Mouse (Mus musculus) heart, embryonic 11.5 days (tissue): Measurements from ENCODE around the gene Scamp5. TPM values are rescaled to one million over a fixed set of nuclear protein-coding genes. Genes with fewer than 3 reads are reported as not detected.

ENCODE experiments used
- ATAC-seq: fragments of 200-750 bp; cut with Nextera tagmentation; replicated peaks from 2 replicates; pipeline ENCODE4 v1.8.0; 2017; ENCODE audit warnings: moderate library complexity; ENCODE audit not compliant: insufficient number of reproducible peaks, low FRiP score, low TSS enrichment
- H3K27ac ChIP-seq: fragments of 300-500 bp; sonication (generic); 2 replicates; pipeline ENCODE4 v1.5.1; 2014; ENCODE audit warnings: mild to moderate bottlenecking, low read depth, low read length
- H3K27me3 ChIP-seq: fragments of 300-500 bp; sonication (generic); 2 replicates; pipeline ENCODE4 v1.6.1; 2014; ENCODE audit warnings: mild to moderate bottlenecking, low read length, mixed read lengths; ENCODE audit not compliant: control insufficient read depth, insufficient read depth
- H3K36me3 ChIP-seq: fragments of 300-500 bp; sonication (generic); 2 replicates; pipeline ENCODE4 v1.6.1; 2014; ENCODE audit warnings: mild to moderate bottlenecking, low read length, moderate library complexity, mixed read lengths; ENCODE audit not compliant: control insufficient read depth, insufficient read depth
- H3K4me1 ChIP-seq: fragments of 300-500 bp; sonication (generic); 2 replicates; pipeline ENCODE4 v1.6.1; 2014; ENCODE audit warnings: low read length; ENCODE audit not compliant: control insufficient read depth, insufficient read depth
- H3K4me2 ChIP-seq: fragments of 300-500 bp; sonication (generic); 2 replicates; pipeline ENCODE4 v1.6.1; 2014; ENCODE audit warnings: mild to moderate bottlenecking, moderate library complexity
- H3K4me3 ChIP-seq: fragments of 300-500 bp; sonication (generic); 2 replicates; pipeline ENCODE4 v1.5.1; 2014; ENCODE audit warnings: low read depth, low read length
- H3K9ac ChIP-seq: fragments of 300-500 bp; sonication (generic); 2 replicates; pipeline ENCODE4 v1.6.1; 2014; ENCODE audit warnings: mild to moderate bottlenecking, low read depth, low read length, moderate library complexity
- H3K9me3 ChIP-seq: fragments of 300-500 bp; sonication (generic); replicated peaks from 2 replicates; pipeline ENCODE4 v1.6.1; 2016; ENCODE audit warnings: low read length; ENCODE audit not compliant: control insufficient read depth
- WGBS: fragments of 180-500 bp; shearing (Covaris S2); extraction: QIAGEN DNeasy Blood & Tissue Kit; methylation state at CpG from one replicate; pipeline ENCODE4 v1.1.7; 2014; ENCODE audit not compliant: insufficient replicate concordance; 5-methylcytosine and 5-hydroxymethylcytosine counted together
- polyA plus RNA-seq: library from polyadenylated mRNA; unstranded; fragments of >200 nt; fragmentation: Nextera tagmentation; extraction: Ambion mirVana; gene quantifications from 2 replicates; pipeline ENCODE4 v1.2.1, GENCODE M21; 2014

Gene Scamp5
- polyA plus RNA-seq, 1 experiment from 2014 or later: 5.8 TPM

DNA sequence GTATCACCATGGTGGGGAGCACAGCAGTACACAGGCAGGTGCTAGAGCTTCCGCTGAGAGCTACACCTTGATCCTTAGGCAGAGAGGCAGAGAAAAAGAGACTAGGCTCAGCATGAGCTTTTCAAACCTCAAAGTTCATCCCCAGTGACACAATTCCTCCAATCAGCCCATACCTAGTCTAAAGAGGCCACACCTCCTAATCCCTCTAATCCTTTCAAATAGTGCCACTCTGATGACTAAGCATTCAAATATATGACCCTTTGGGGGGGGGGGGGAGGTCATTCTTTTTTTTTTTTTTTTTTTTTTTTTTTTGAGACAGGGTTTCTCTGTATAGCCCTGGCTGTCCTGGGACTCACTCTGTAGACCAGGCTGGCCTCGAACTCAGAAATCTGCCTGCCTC, 69.1 kb downstream of the Scamp5 start:
- WGBS: 82% methylated on average over 2 of the region's 2 CpGs
- no peak for ATAC-seq
- Histone ChIP-seq H3K9ac (no peak overlapping the region), H3K9me3 (peaks cover 12% of the 10 kb centered on the region), H3K4me3 (no peak overlapping the region), H3K4me1 (peaks cover 3% of the 10 kb centered on the region; the same call in 1 of the 2 replicates), H3K4me2 (no peak overlapping the region), H3K36me3 (no peaks in the 10 kb centered on the region), H3K27ac (no peak overlapping the region), H3K27me3 (no peaks in the 10 kb centered on the region)

DNA sequence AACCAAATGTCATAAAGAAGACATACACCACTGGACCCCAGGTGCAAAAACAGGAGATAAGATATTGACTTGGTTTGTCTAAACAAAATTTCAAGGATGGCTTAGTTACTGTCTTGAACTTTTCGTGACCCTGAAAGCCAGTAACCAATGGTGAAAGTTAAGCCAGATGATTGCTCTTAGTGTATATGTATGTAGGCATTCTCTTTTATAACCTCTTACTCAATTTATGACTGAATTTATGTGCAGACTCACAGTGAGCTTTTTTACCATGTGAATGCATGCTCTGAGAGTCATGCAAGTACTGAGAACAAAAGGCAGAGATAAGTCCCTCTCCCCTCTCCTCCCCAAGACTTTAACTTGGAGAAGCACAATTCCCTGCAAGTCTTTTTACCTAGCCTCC, 75.0 kb downstream of the Scamp5 start:
- Histone ChIP-seq H3K9ac (no peak overlapping the region), H3K4me2 (no peak overlapping the region), H3K27ac (no peak overlapping the region), H3K4me3 (no peak overlapping the region), H3K9me3 (0 out of 2 replicates have a peak, but pooled peaks cover 2% of the 10 kb centered on the region), H3K27me3 (no peaks in the 10 kb centered on the region), H3K4me1 (peaks cover 5% of the 10 kb centered on the region; the same call in 1 of the 2 replicates), H3K36me3 (no peaks in the 10 kb centered on the region)
- no peak for ATAC-seq
- 42% methylated on average over 1 of the region's 1 CpGs for WGBS

Other genes starting within 250 kb of the Scamp5 start
- gene Trcg1, start 231.5 kb downstream of the Scamp5 start, polyA plus RNA-seq: not detected in 2 replicates
- gene 1700017B05Rik, start 205.4 kb downstream of the Scamp5 start, polyA plus RNA-seq: 15.5 and 16.2 TPM in 2 replicates
- gene Ppcdc, start 27.9 kb downstream of the Scamp5 start, polyA plus RNA-seq: 18.7 and 21.8 TPM in 2 replicates
- gene Rpp25, start 36.0 kb upstream of the Scamp5 start, polyA plus RNA-seq: 16.3 and 17.1 TPM in 2 replicates
- gene Cox5a, start 53.2 kb upstream of the Scamp5 start, polyA plus RNA-seq: 1,178 and 1,213 TPM in 2 replicates
- 12.1 and 12.6 TPM in 2 replicates for gene Fam219b, start 69.5 kb upstream of the Scamp5 start, polyA plus RNA-seq
- 67.5 and 76.1 TPM in 2 replicates for gene Mpi, start 84.7 kb upstream of the Scamp5 start, polyA plus RNA-seq
- 53.3 and 54.9 TPM in 2 replicates for gene Scamp2, start 92.9 kb upstream of the Scamp5 start, polyA plus RNA-seq
- gene Ulk3, start 121.4 kb upstream of the Scamp5 start, polyA plus RNA-seq: 10.0 and 12.4 TPM in 2 replicates
- gene Cplx3, start 138.2 kb upstream of the Scamp5 start, polyA plus RNA-seq: not detected in 2 replicates
- gene Lman1l, start 152.7 kb upstream of the Scamp5 start, polyA plus RNA-seq: not detected in 2 replicates
- gene Csk, start 185.6 kb upstream of the Scamp5 start, polyA plus RNA-seq: 15.9 and 18.6 TPM in 2 replicates
- not detected in 2 replicates for gene Cyp1a2, start 215.6 kb upstream of the Scamp5 start, polyA plus RNA-seq
- gene Cyp1a1, start 219.9 kb upstream of the Scamp5 start, polyA plus RNA-seq: not detected in 2 replicates
- 14.3 and 15.5 TPM in 2 replicates for gene Edc3, start 240.5 kb upstream of the Scamp5 start, polyA plus RNA-seq